Mouse (Mus musculus): ENCODE measurements around the gene Zswim5. TPM values are rescaled to one million over a fixed set of nuclear protein-coding genes. Genes with fewer than 3 reads are reported as not detected.

The Zswim5 gene
- total RNA-seq, 1 experiment, result 2.5 TPM

DNA sequence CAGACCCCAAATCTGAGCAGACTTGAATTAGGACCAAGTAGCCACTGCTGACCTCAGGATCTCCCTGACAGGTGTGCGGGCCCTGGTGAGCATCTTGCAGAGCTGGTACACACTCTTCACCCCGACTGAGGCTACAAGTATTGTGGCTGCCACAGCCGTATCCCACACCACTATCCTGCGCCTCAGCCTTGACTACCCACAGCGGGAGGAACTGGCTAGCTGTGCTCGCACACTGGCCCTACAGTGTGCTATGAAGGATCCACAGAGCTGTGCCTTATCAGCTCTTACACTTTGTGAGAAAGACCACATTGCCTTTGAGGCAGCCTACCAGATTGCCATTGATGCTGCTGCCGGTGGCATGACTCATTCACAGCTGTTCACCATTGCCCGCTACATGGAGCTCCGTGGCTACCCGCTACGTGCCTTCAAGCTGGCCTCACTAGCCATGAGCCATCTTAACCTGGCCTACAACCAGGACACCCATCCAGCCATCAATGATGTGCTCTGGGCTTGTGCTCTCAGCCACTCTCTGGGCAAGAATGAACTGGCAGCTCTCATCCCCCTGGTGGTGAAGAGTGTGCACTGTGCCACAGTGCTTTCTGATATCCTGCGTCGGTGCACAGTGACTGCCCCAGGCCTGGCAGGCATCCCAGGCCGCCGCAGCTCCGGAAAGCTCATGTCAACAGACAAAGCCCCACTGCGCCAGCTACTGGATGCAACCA is 109.4 kb downstream of the Zswim5 start:
- in situ Hi-C loops (cut with MboI; ENCODE audit: low sequenced_read_pairs in 2 of 2, unreplicated experiment in 2 of 2), result no loop called here
- peak; percentile 77 for DNase-seq (ENCODE audit: low read depth, low spot score)
- Histone ChIP-seq H3K4me3 (ENCODE audit: insufficient read depth in 1 of 2, low read depth in 1 of 2, low read length in 2 of 2, poor library complexity in 1 of 2, severe bottlenecking in 1 of 2) (peak overlapping the region in 1 of 2 experiments; percentile 2; a peak in 1 of 4 replicates), H3K4me1 (ENCODE audit: control insufficient read depth in 2 of 2, insufficient read depth in 2 of 2, low read length in 2 of 2, poor library complexity in 1 of 2) (peaks cover 4 to 14% of the 10 kb centered on the region in 2 experiments; a peak in 2 of 4 replicates), H3K27ac (ENCODE audit: insufficient read depth, low read depth, low read length, poor library complexity, severe bottlenecking) (no peak overlapping the region), H3K9me3 (ENCODE audit: control insufficient read depth, insufficient read depth, low read depth, low read length) (no peaks in the 10 kb centered on the region), H3K9ac (ENCODE audit: insufficient read depth, low read depth, low read length, poor library complexity, severe bottlenecking) (no peak overlapping the region), H3K36me3 (ENCODE audit: control insufficient read depth, insufficient read depth, low read length, poor library complexity, severe bottlenecking) (peaks cover 3% of the 10 kb centered on the region; the same call in 1 of the 2 replicates)
- TF ChIP-seq ZC3H11A (IDR thresholded peaks at IDR 0.05; ENCODE audit: borderline replicate concordance, low read depth, low read length) (peak; percentile 64; the same call in 1 of the 2 replicates), HCFC1 (IDR thresholded peaks at IDR 0.05; ENCODE audit: borderline replicate concordance, insufficient read depth, low read length) (no peak)

DNA sequence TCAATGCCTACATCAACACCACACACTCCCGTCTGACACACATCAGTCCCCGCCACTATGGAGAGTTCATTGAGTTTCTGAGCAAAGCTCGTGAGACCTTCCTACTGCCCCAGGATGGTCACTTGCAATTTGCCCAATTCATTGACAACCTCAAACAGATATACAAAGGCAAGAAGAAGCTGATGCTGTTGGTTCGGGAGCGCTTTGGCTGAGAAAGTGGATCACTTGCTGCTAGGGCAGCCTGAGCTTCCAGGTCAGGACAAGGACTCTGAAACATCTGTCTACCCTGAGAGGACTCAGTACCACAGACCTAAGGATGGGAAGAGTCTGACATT is 109.9 kb downstream of the Zswim5 start:
- Histone ChIP-seq H3K9ac (ENCODE audit: insufficient read depth, low read depth, low read length, poor library complexity, severe bottlenecking) (no peak overlapping the region), H3K27ac (ENCODE audit: insufficient read depth, low read depth, low read length, poor library complexity, severe bottlenecking) (no peak overlapping the region), H3K36me3 (ENCODE audit: control insufficient read depth, insufficient read depth, low read length, poor library complexity, severe bottlenecking) (peaks cover 3% of the 10 kb centered on the region; the same call in 1 of the 2 replicates), H3K9me3 (ENCODE audit: control insufficient read depth, insufficient read depth, low read depth, low read length) (no peaks in the 10 kb centered on the region), H3K4me3 (ENCODE audit: insufficient read depth in 1 of 2, low read depth in 1 of 2, low read length in 2 of 2, poor library complexity in 1 of 2, severe bottlenecking in 1 of 2) (0 out of 4 replicates have a peak overlapping the region, but pooled peaks of 1 of the 2 experiments have one; percentile 2), H3K4me1 (ENCODE audit: control insufficient read depth in 2 of 2, insufficient read depth in 2 of 2, low read length in 2 of 2, poor library complexity in 1 of 2) (peaks cover 4 to 14% of the 10 kb centered on the region in 2 experiments; a peak in 2 of 4 replicates)
- no peak for TF ChIP-seq CHD2 (IDR thresholded peaks at IDR 0.05; ENCODE audit: low read depth, low read length)
- TF ChIP-seq HCFC1 (IDR thresholded peaks at IDR 0.05; ENCODE audit: borderline replicate concordance, insufficient read depth, low read length), result no peak
- no peak for TF ChIP-seq ZC3H11A (IDR thresholded peaks at IDR 0.05; ENCODE audit: borderline replicate concordance, low read depth, low read length)
- no peak for TF ChIP-seq MAFK (IDR thresholded peaks at IDR 0.05; ENCODE audit: insufficient read depth, low read depth, low read length)
- TF ChIP-seq ZNF384 (IDR thresholded peaks at IDR 0.05; ENCODE audit: low read depth, low read length), result no peak
- DNase-seq (ENCODE audit: low read depth, low spot score), result no peak
- in situ Hi-C loops (cut with MboI; ENCODE audit: low sequenced_read_pairs in 2 of 2, unreplicated experiment in 2 of 2), result no loop called here

DNA sequence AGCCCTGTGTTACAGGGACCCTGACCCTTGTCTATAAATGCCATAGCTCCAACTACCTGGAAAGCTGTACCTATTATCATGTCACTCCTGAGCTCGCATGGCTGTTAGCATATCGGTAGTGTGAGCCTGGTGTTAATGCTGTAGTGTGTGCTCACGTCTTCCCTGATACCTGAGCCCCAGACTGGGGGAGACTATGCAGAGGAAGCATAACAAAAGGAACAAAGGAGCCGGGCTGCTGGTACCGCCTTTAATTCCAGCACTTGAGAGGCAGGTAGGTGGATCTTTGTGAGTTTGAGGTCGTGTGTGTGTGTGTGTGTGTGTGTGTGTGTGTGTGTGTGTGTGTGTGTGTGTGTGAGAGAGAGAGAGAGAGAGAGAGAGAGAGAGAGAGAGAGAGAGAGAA is 112.6 kb downstream of the Zswim5 start:
- no peaks in the 10 kb centered on the region for H3K9me3 ChIP-seq (ENCODE audit: control insufficient read depth, insufficient read depth, low read depth, low read length)
- no peak for TF ChIP-seq MAFK (IDR thresholded peaks at IDR 0.05; ENCODE audit: insufficient read depth, low read depth, low read length)
- TF ChIP-seq ZNF384 (IDR thresholded peaks at IDR 0.05; ENCODE audit: low read depth, low read length), result no peak
- TF ChIP-seq HCFC1 (IDR thresholded peaks at IDR 0.05; ENCODE audit: borderline replicate concordance, insufficient read depth, low read length), result no peak
- TF ChIP-seq ZC3H11A (IDR thresholded peaks at IDR 0.05; ENCODE audit: borderline replicate concordance, low read depth, low read length), result no peak
- no peak for TF ChIP-seq CHD2 (IDR thresholded peaks at IDR 0.05; ENCODE audit: low read depth, low read length)
- H3K4me1 ChIP-seq (ENCODE audit: control insufficient read depth in 2 of 2, insufficient read depth in 2 of 2, low read length in 2 of 2, poor library complexity in 1 of 2), result peaks cover 4 to 14% of the 10 kb centered on the region in 2 experiments; a peak in 2 of 4 replicates
- no peak overlapping the region for H3K27ac ChIP-seq (ENCODE audit: insufficient read depth, low read depth, low read length, poor library complexity, severe bottlenecking)
- H3K9ac ChIP-seq (ENCODE audit: insufficient read depth, low read depth, low read length, poor library complexity, severe bottlenecking), result no peak overlapping the region
- H3K4me3 ChIP-seq (ENCODE audit: insufficient read depth in 1 of 2, low read depth in 1 of 2, low read length in 2 of 2, poor library complexity in 1 of 2, severe bottlenecking in 1 of 2), result no peak overlapping the region
- in situ Hi-C loops (cut with MboI; ENCODE audit: low sequenced_read_pairs in 2 of 2, unreplicated experiment in 2 of 2), result loop anchor here (5.0 to 10.0 kb wide), 2 partner anchors 165 to 167 kb away; partner anchors contain the start of gene Hpdl (in 2 of the 2)
- H3K36me3 ChIP-seq (ENCODE audit: control insufficient read depth, insufficient read depth, low read length, poor library complexity, severe bottlenecking), result peaks cover 3% of the 10 kb centered on the region; the same call in 1 of the 2 replicates
- DNase-seq (ENCODE audit: low read depth, low spot score), result no peak

DNA sequence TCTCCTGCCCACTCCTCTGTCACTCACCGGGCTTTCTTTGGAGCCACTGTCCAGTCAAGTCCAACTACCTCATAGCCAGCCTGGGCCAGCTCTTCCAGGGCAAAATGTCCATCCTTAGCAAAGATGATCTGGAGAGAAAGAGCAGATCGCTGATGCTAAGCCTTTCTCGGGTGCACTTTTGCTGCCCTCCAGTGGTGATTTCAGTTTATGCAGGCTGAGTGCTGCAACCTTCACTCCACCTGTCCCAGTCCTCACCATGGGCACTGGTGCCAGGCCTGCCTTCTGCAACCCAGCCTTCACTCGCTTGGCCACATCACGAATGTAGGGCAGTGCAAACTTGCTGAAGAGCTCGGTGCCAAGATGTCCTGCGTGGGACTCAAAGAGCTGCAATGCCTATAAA is 114.2 kb downstream of the Zswim5 start:
- H3K4me3 ChIP-seq (ENCODE audit: insufficient read depth in 1 of 2, low read depth in 1 of 2, low read length in 2 of 2, poor library complexity in 1 of 2, severe bottlenecking in 1 of 2), result no peak overlapping the region
- H3K27ac ChIP-seq (ENCODE audit: insufficient read depth, low read depth, low read length, poor library complexity, severe bottlenecking), result no peak overlapping the region
- peak; percentile 73 for DNase-seq (ENCODE audit: low read depth, low spot score)
- H3K4me1 ChIP-seq (ENCODE audit: control insufficient read depth in 2 of 2, insufficient read depth in 2 of 2, low read length in 2 of 2, poor library complexity in 1 of 2), result peaks cover 4 to 15% of the 10 kb centered on the region in 2 experiments; a peak in 2 of 4 replicates
- TF ChIP-seq MAFK (IDR thresholded peaks at IDR 0.05; ENCODE audit: insufficient read depth, low read depth, low read length) (0 out of 2 replicates have a peak, but pooled peaks have one; percentile 44), ZC3H11A (IDR thresholded peaks at IDR 0.05; ENCODE audit: borderline replicate concordance, low read depth, low read length) (peak; percentile 72), HCFC1 (IDR thresholded peaks at IDR 0.05; ENCODE audit: borderline replicate concordance, insufficient read depth, low read length) (no peak), CHD2 (IDR thresholded peaks at IDR 0.05; ENCODE audit: low read depth, low read length) (no peak)
- H3K9ac ChIP-seq (ENCODE audit: insufficient read depth, low read depth, low read length, poor library complexity, severe bottlenecking), result no peak overlapping the region
- H3K9me3 ChIP-seq (ENCODE audit: control insufficient read depth, insufficient read depth, low read depth, low read length), result no peaks in the 10 kb centered on the region
- in situ Hi-C loops (cut with MboI; ENCODE audit: low sequenced_read_pairs in 2 of 2, unreplicated experiment in 2 of 2), result loop anchor here (5.0 to 10.0 kb wide), 2 partner anchors 167 to 169 kb away; partner anchors contain the start of gene Hpdl (in 2 of the 2)
- H3K36me3 ChIP-seq (ENCODE audit: control insufficient read depth, insufficient read depth, low read length, poor library complexity, severe bottlenecking), result peaks cover 3% of the 10 kb centered on the region; the same call in 1 of the 2 replicates
